Mouse (Mus musculus) stomach, postnatal 0 days (tissue): ENCODE measurements around the gene Diaph3. TPM values are rescaled to one million over a fixed set of nuclear protein-coding genes. Genes with fewer than 3 reads are reported as not detected.

ENCODE experiments used
- ATAC-seq: fragments of 200-750 bp; cut with Nextera tagmentation; 2 replicates; pipeline ENCODE4 v1.8.0; 2017; ENCODE audit not compliant: low FRiP score, low TSS enrichment
- DNase-seq: peaks from one replicate; pipeline ENCODE4 v3.0.0-alpha.2; 2016; ENCODE audit warnings: low spot score
- H3K27ac ChIP-seq: fragments of 300-500 bp; sonication (generic); replicated peaks from 2 replicates; pipeline ENCODE4 v1.5.1; 2014; ENCODE audit warnings: mild to moderate bottlenecking, control low read depth
- H3K27me3 ChIP-seq: fragments of 300-500 bp; sonication (generic); 2 replicates; pipeline ENCODE4 v1.6.1; 2014; ENCODE audit warnings: low read length; ENCODE audit not compliant: control insufficient read depth, insufficient read depth
- H3K36me3 ChIP-seq: fragments of 300-500 bp; sonication (generic); 2 replicates; pipeline ENCODE4 v1.6.1; 2014; ENCODE audit warnings: low read length, mixed read lengths; ENCODE audit not compliant: control insufficient read depth, insufficient read depth
- H3K4me1 ChIP-seq: fragments of 300-500 bp; sonication (generic); replicated peaks from 2 replicates; pipeline ENCODE4 v1.6.1; 2014; ENCODE audit warnings: antibody characterized with exemption; ENCODE audit not compliant: control insufficient read depth, insufficient read depth
- H3K4me2 ChIP-seq: fragments of 300-500 bp; sonication (generic); replicated peaks from 2 replicates; pipeline ENCODE4 v1.6.1; 2014; ENCODE audit warnings: low read depth, mild to moderate bottlenecking, control low read depth, moderate library complexity
- H3K4me3 ChIP-seq: fragments of 300-500 bp; sonication (generic); 2 replicates; pipeline ENCODE4 v1.5.1; 2014; ENCODE audit warnings: low read depth, low read length, control low read depth
- H3K9ac ChIP-seq: fragments of 300-500 bp; sonication (generic); 2 replicates; pipeline ENCODE4 v1.6.1; 2014; ENCODE audit warnings: mild to moderate bottlenecking, low read length, control low read depth, mixed read lengths
- H3K9me3 ChIP-seq: fragments of 300-500 bp; sonication (generic); 2 replicates; pipeline ENCODE4 v1.6.1; 2016; ENCODE audit warnings: low read length; ENCODE audit not compliant: control insufficient read depth
- CTCF ChIP-seq: IDR thresholded peaks from 2 replicates; pipeline ENCODE4 v1.5.1; 2016; ENCODE audit warnings: antibody characterized with exemption, low read depth, mild to moderate bottlenecking, moderate library complexity
- EP300 ChIP-seq: optimal IDR thresholded peaks from 2 replicates; pipeline ENCODE3; 2016; ENCODE audit warnings: antibody characterized with exemption
- WGBS: fragments of 180-500 bp; shearing (Covaris S2); extraction: QIAGEN DNeasy Blood & Tissue Kit; methylation state at CpG from one replicate; pipeline ENCODE4 v1.1.7; 2014; 5-methylcytosine and 5-hydroxymethylcytosine counted together
- polyA plus RNA-seq: library from polyadenylated mRNA; unstranded; fragments of >200 nt; fragmentation: Nextera tagmentation; extraction: Ambion mirVana; gene quantifications from 2 replicates; pipeline ENCODE4 v1.2.1, GENCODE M21; 2015

Gene Diaph3
- polyA plus RNA-seq, 1 experiment from 2014 or later, result 3.5 TPM

DNA sequence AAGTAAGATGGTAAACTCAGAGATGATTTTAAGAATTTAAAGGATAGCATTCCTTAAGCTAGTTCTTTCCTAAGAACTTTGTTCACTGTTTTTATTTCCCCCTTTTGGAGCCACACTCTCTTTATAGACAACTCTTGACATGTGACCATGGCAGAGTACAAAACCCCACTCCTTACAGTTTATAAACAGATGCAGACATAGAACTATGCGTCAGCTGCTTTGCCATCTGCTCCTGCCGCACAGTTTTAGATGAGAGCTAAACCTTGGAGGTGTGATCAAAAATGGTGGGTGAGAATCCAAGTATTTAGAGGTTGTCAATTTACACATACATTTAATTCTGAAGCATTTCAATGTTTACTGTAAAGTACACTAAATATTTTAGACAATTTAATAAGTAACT is 367.7 kb downstream of the Diaph3 start:
- H3K4me2 ChIP-seq, result no peak overlapping the region
- whole genome bisulfite sequencing, result 74% methylated on average over 2 of the region's 2 CpGs
- TF ChIP-seq CTCF (no peak), EP300 (no peak)
- DNase-seq, result no peak
- H3K36me3 ChIP-seq, result no peaks in the 10 kb centered on the region
- no peaks in the 10 kb centered on the region for H3K9me3 ChIP-seq
- H3K4me1 ChIP-seq, result no peaks in the 10 kb centered on the region
- H3K27ac ChIP-seq, result no peak overlapping the region
- H3K9ac ChIP-seq, result no peak overlapping the region
- H3K4me3 ChIP-seq, result no peak overlapping the region
- no peaks in the 10 kb centered on the region for H3K27me3 ChIP-seq
- no peak for ATAC-seq

GRCm38 (mm10) chr14:86772176-86773150 is 368.6 kb downstream of the Diaph3 start:
- H3K27me3 ChIP-seq, result no peaks in the 10 kb centered on the region
- no peaks in the 10 kb centered on the region for H3K4me1 ChIP-seq
- no peak overlapping the region for H3K27ac ChIP-seq
- no peak overlapping the region for H3K4me2 ChIP-seq
- TF ChIP-seq CTCF (no peak), EP300 (no peak)
- no peak overlapping the region for H3K9ac ChIP-seq
- 57% methylated on average over 14 of the region's 14 CpGs for WGBS
- DNase-seq (no peak), ATAC-seq (no peak)
- no peaks in the 10 kb centered on the region for H3K36me3 ChIP-seq
- no peaks in the 10 kb centered on the region for H3K9me3 ChIP-seq
- no peak overlapping the region for H3K4me3 ChIP-seq

DNA sequence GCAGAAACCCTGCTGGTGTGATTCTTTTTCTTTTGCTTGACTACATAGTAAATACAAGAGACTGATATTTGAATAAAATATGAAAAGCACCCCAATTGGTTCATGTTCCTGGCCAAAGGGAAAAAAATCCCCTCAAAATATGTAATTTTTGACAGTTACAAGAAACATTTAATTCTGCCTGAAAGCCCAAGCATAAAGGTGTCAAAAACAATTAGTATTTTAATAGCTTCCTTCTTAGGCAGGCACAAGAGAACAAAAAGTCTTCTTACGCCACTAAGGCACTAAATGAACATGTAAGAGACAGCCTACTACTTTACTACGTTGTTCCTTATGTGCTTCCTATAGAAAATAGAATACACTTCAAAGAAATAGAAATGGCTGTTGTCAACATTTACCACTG is 376.7 kb downstream of the Diaph3 start:
- H3K27me3 ChIP-seq, result no peaks in the 10 kb centered on the region
- no peaks in the 10 kb centered on the region for H3K9me3 ChIP-seq
- no peaks in the 10 kb centered on the region for H3K4me1 ChIP-seq
- H3K4me3 ChIP-seq, result no peak overlapping the region
- H3K27ac ChIP-seq, result no peak overlapping the region
- ATAC-seq (no peak), DNase-seq (no peak)
- H3K4me2 ChIP-seq, result no peak overlapping the region
- H3K36me3 ChIP-seq, result no peaks in the 10 kb centered on the region
- WGBS, result 88% methylated on average over 2 of the region's 2 CpGs
- no peak overlapping the region for H3K9ac ChIP-seq
- no peak for TF ChIP-seq EP300
- no peak for TF ChIP-seq CTCF

- 49% methylated on average over 9 of the region's 9 CpGs for whole genome bisulfite sequencing
- Histone ChIP-seq H3K27me3 (no peaks in the 10 kb centered on the region), H3K9ac (no peak overlapping the region), H3K4me1 (no peaks in the 10 kb centered on the region), H3K9me3 (no peaks in the 10 kb centered on the region), H3K36me3 (no peaks in the 10 kb centered on the region), H3K4me2 (no peak overlapping the region), H3K27ac (peak overlapping the region; percentile 58; the same call in 1 of the 2 replicates), H3K4me3 (no peak overlapping the region)
- TF ChIP-seq EP300 (no peak), CTCF (no peak)
- ATAC-seq, result peak; percentile 51; the same call in 1 of the 2 replicates
- DNase-seq, result no peak
Measured at GRCm38 (mm10) chr14:86757604-86758520, 383.2 kb downstream of the Diaph3 start.

- TF ChIP-seq CTCF (no peak), EP300 (no peak)
- WGBS, result 61% methylated on average over 4 of the region's 4 CpGs
- Histone ChIP-seq H3K4me3 (no peak overlapping the region), H3K27ac (no peak overlapping the region), H3K9me3 (no peaks in the 10 kb centered on the region), H3K4me2 (no peak overlapping the region), H3K4me1 (no peaks in the 10 kb centered on the region), H3K36me3 (no peaks in the 10 kb centered on the region), H3K9ac (no peak overlapping the region), H3K27me3 (no peaks in the 10 kb centered on the region)
- DNase-seq (no peak), ATAC-seq (no peak)
Measured at GRCm38 (mm10) chr14:86757132-86757531, 383.9 kb downstream of the Diaph3 start.
